Mouse (Mus musculus): ENCODE measurements around the gene Cwc27. TPM values are rescaled to one million over a fixed set of nuclear protein-coding genes. Genes with fewer than 3 reads are reported as not detected.

The Cwc27 gene
- total RNA-seq, 1 experiment from 2014 or later = 50.9 TPM

Other genes with a start within 250 kb of the Cwc27 start
- gene Srek1ip1, start 24.7 kb downstream of the Cwc27 start, total RNA-seq (2017) = 39.2 and 62.4 TPM in 2 replicates
- gene Shisal2b, start 46.8 kb upstream of the Cwc27 start, total RNA-seq (2017) = not detected in 2 replicates
- gene Rgs7bp, start 237.8 kb upstream of the Cwc27 start, total RNA-seq (2017) = 1.7 and 3.0 TPM in 2 replicates

Measured in common myeloid progenitor, adult 5-6 weeks (primary cell).